In genomic region chr16:70524273-70524672, GRCm38 (mm10) we compare ENCODE assay signal across 16 mouse cellular contexts.
"Had no signal": no experiment of that assay in that cellular context is flagged by ENCODE, and none has a peak within 500 bp of the region (broad histone marks: within the 10 kb centered on the region; RNA-seq: fewer than 3 reads in every experiment).

No protein-coding gene starts in this region.

- ATAC-seq: liver, postnatal 0 days; midbrain, embryonic 13.5 days; midbrain, embryonic 15.5 days had no signal

- DNase-seq: liver, postnatal 0 days; lung, adult 2 months; lung, postnatal 10 days; right cerebral cortex, postnatal 14 days; thymus, adult 18-20 months; thymus, postnatal 14 days; thymus, postnatal 36 days had no signal

- H3K27ac ChIP-seq: lung, embryonic 15.5 days; macrophage; midbrain, embryonic 13.5 days; midbrain, embryonic 15.5 days; neural tube, embryonic 12.5 days; stomach, embryonic 15.5 days; stomach, postnatal 0 days had no signal

- H3K9ac ChIP-seq: liver, postnatal 0 days; lung, embryonic 15.5 days; midbrain, embryonic 13.5 days; midbrain, embryonic 15.5 days; neural tube, embryonic 12.5 days; stomach, embryonic 15.5 days had no signal

- H3K4me3 ChIP-seq: lung, embryonic 15.5 days; megakaryocyte, embryonic 14.5 days; midbrain, embryonic 13.5 days; midbrain, embryonic 15.5 days; neural tube, embryonic 12.5 days; stomach, embryonic 15.5 days had no signal

- H3K9me3 ChIP-seq: lung, embryonic 15.5 days; midbrain, embryonic 13.5 days; midbrain, embryonic 15.5 days; neural tube, embryonic 12.5 days; stomach, embryonic 15.5 days had no signal

- H3K36me3 ChIP-seq: lung, embryonic 15.5 days; midbrain, embryonic 13.5 days; midbrain, embryonic 15.5 days; neural tube, embryonic 12.5 days; stomach, embryonic 15.5 days had no signal

- H3K27me3 ChIP-seq: lung, embryonic 15.5 days; megakaryocyte, embryonic 14.5 days; midbrain, embryonic 13.5 days; midbrain, embryonic 15.5 days; neural tube, embryonic 12.5 days; stomach, embryonic 15.5 days had no signal

- H3K4me2 ChIP-seq: lung, embryonic 15.5 days; midbrain, embryonic 11.5 days; midbrain, embryonic 13.5 days; midbrain, embryonic 15.5 days; neural tube, embryonic 12.5 days; stomach, embryonic 15.5 days had no signal

- H3K4me1 ChIP-seq: lung, embryonic 15.5 days; megakaryocyte, embryonic 14.5 days; midbrain, embryonic 15.5 days; neural tube, embryonic 12.5 days; stomach, embryonic 15.5 days had no signal
